Mouse (Mus musculus): ENCODE results near the gene Noc2l. TPM values are rescaled to one million over a fixed set of nuclear protein-coding genes. Genes with fewer than 3 reads are reported as not detected.

Gene Noc2l
- polyA plus RNA-seq (2015; fragmentation: Nextera tagmentation; extraction: Ambion mirVana), result 82.9 and 89.1 TPM in 2 replicates

DNA sequence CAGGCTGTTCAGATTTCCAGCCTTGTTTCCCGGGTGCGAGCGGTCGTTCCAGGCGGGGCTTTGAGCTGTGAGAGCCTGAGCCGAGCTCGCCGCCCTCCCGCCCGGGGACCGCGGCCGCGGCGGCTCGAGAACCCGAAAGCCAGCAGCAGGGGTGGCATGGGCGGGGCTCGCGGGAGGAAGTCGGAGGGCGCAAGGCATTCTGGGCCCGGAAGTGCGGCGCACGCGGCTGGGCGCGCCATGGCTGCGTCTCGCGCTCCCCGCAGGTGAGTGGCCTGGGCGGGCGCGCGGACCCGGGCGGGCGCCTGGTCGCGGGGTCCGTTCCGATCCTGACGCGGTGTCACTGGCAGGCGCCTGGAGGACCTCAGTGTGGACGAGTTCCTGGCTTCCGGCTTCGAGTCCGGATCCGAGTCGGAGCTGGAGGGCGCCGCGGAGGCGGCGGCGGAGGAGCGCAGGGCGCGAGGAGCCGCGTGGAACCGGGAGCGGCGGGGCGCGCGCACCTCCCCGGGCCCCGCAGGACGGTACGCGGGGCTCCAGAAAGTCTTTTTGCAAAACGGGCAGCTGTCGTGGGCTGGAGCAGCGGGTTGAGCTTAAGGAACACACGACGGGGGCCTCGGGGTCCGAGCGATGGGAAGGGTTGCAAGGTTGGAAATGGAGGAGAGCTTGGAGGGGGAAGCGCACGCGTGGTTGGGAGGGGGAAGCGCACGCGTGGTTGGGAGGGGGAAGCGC is at the start of gene Noc2l:
Noc2l (plus strand) TSS at position 203 of the 726 bp plus-strand sequence.
- DNase-seq (ENCODE audit: low spot score), result peak; percentile 93

GRCm38 (mm10) chr4:156188162-156188810 is 47.5 kb upstream of the Noc2l start:
- no peak for DNase-seq (ENCODE audit: low spot score)

DNA sequence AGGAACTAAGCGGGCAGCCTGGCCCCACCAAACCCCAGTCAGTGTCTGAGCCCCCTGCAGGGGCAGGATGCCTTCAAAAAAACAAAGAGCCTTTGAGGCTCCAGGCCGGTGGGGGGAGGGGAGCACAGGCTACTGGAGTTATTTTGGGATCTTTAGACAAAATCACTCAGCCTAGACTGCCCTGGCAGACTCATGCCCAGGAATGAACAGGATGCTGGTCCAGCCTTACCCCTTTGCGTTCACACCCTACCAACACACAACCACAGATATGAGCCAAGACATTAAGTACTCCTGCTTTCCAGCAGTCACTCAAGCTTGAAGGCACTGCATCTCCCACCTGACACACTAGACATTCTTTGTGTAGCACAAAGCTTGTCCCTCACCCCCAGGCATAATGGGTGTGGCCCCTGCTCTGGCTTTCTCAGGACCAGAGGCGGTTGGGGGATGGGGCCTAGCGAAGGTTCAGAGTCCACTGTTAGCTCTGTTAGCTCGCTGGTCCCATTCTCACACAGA is 46.9 kb upstream of the Noc2l start:
- DNase-seq (ENCODE audit: low spot score), result no peak

DNA sequence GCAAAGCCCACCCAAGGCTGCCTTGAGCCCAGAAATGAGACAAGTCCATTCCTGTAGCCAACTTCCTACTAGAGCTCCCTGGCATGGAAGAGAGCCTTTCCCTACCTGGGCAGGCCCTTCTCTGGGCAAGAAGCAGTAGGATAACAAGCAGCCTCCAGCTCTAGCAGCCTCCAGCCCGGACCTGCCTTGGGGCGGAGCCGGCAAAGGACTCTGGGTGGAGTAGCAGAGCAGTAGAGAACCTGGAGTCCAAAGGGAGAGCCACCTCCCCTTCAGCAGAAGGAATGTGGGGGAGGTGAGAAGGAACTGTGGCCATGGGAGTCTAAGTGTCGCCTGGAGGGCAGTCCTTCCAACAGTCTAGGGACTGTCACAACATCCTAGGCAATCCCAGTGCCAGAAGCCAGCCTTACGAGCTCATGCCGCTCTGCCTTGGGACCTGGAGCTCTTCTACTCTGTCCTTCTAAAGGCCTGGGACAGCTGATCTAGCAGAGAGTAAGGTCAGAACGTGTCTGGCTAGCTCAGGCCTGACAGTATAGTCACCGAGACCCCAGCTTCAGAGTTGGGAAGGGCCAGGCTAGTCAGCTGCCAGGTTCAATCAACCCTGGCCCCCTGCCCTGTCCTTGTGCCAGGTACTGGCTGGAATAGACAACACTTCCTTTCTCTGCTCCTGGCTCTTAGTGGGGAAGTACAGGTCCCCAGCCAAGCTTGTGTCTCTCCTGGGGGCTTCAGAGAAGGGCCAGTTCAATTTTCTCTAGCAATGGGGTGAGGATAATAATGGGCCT is 43.2 kb upstream of the Noc2l start:
- no peak for DNase-seq (ENCODE audit: low spot score)

DNA sequence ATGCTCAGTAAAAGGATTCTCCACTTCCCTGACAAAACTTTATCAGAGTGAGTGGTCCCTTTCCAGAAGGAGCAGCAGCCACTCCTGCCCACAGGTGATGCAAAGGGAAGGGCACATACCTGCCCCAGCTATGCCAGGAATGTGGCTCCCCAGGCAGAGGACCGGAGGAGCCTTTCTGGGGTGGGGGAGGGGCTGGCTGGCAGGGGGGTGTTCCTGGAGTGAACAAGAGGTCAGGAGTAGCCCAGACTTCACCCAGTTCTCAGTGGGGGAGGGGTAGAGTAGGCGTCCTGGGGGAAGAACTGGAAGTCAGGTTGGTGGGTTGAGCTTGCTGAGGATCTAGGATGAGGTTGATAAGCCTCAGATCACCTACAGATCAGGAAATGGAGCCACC is 42.6 kb upstream of the Noc2l start:
- no peak for DNase-seq (ENCODE audit: low spot score)

GRCm38 (mm10) chr4:156193906-156194305 is 41.9 kb upstream of the Noc2l start:
- no peak for DNase-seq (ENCODE audit: low spot score)

GRCm38 (mm10) chr4:156194346-156194745 is 41.5 kb upstream of the Noc2l start:
- DNase-seq (ENCODE audit: low spot score), result no peak

DNA sequence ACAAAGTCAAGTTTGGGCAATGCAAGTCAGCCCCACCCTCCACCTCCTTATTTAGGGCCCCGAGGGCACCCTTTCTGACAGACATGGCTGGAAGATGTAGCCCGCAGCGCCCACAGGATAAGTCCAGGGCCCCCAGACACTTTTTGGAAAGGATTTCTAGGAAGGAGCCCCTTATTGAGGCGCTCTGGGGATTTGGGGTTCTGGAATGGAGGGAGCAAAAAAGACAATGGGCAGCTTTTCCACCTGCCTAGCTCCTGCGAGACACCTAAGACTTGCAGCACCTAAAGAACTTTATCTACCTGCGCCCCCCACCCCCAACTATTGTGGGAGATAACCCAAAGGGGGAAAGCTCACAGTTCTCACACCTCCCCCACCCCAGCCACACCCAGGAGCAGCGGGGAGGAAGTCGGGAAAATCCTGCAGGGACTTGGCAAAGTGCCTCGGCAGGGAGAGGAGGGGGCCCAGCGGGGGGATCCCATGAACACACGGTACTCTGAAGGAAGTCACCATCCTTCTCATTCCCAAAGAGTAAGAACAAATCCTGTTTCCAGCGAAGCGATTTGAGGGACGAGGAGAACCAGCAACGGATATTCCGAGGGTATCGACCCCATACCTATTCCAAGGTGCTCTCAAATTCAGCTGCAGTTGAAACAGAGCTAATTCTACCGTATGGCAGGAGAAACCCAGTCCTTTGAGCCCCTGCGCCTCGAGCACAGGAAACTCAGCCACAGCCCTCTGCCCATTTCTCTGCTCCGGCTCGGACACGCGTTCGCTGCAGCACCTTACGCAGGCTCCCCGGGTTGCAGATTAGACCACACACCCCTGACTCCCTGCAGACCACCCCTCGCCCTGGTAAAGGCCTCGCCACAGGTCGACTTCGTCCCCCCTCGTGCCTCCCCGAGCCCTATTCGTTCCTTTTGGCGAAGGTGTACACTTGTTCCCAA is 39.6 kb upstream of the Noc2l start:
- peak; percentile 16 for DNase-seq (ENCODE audit: low spot score)

DNA sequence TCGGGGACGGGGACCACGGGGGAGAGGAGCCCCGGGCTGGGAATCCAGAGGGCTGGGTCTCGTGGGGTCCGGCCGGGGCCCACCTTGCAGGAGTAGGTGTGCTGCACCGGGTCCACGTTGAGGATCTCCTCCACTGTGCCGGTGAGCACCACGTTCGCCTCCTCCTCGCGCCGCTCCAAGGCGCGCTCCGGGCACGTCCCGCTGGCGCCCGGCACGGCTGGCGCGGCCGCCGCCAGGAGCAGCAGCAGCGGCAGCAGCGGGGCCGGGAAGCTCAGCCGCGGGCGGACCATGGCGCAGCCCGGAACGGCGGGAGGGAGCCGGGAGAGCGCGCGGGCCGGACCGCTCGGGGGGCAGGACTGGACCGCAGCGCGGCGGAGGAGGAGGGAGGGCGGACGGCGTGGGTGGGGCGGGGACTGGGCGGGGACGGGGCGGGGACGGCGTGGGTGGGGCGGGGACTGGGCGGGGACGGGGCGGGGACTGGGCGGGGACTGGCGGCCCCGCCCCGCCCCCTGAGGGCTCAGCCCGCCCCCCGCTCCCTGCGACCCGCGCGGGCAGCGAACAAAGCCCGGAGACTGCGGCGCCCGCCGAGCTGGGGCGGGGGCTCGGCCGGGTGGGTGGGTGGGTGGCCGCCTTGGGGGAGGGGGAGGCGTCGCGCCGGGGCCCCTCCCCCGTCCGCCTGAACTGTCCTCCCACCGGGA is 38.5 kb upstream of the Noc2l start, which contains the start of gene Agrn:
Agrn (minus strand) TSS at position 358 of the 698 bp plus-strand sequence.
- DNase-seq (ENCODE audit: low spot score), result peak; percentile 67

DNA sequence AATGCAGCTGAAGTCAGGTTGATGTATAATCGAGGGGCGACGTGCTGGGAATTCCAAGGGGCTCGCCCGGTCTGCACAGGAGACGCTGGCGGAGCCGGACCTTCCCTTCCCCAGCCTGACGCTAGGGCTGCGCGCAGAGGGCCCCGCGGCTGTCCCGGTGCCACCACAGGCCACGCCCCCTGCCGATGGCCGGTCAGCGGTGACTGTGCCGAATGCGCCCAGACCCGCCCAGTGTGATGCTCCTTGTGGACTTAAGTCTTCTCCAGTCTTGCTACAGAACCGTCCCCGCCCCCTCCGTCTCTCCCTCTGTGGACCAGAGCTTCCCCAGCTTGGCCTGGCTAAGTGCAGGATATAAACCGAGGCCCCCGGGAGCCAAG is 38.0 kb upstream of the Noc2l start:
- peak; percentile 54 for DNase-seq (ENCODE audit: low spot score)

DNA sequence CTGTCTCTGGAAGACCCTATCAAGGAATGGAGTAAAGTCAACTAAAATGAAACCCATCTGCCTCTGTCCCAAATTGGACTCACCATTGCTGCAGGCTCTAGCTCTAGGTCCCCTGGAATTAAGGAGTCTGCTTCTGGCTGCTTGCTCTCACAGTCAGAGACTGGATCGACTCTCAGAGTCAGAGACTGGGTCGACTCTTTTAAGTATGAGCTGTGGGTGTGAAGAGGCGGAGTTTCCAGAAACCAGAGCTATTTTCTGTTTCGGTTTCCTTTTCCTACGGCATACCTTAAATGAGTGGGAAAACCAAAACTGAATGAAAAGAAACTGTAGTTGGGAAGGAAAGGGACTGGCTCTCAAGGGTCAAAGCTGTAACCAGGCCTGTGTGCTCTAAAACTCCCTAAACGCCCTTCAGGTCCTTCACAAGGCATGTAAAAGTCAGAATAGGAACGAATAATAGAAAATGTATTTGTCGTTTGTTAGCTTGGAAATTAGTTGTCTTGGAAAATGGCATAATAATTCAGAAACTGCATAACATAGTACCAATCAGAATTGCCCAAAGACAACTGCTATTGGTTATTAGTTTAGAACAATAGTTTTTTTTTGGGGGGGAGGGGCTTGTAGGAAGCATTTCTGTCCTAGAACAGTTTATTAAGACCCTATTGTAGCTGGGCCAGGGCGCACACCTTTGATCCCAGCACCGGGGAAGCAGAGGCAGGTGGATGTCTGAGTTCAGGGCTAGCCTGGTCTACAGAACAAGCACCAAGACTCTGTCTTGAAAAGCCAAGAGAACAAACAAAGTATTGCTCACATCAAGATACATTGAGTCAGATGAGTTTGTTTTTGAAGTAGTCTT is 35.0 kb upstream of the Noc2l start, which contains the start of gene Isg15:
Isg15 (minus strand) TSS at position 196 of the 853 bp plus-strand sequence.
- peak; percentile 66 for DNase-seq (ENCODE audit: low spot score)

DNA sequence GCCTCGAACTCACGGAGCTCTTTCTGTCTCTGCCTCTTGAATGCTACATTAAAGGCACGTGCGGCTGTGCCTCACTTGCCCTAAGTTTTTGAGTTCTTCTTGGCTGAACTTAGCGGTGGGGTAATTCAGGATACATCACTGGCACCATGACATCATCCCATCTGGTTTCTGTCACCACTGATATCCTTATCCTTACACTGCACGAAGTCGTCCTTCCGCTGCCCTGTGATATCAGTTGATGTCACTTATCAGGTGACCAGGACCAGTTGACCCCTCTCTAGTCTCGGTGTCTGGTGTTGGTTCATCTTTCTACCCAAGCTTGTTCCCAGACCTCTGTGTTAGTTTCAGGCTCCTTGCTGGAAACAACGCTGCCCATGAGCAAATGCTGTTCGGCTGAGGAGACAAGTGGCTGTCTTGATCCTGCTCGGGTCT is 33.3 kb upstream of the Noc2l start:
- no peak for DNase-seq (ENCODE audit: low spot score)

DNA sequence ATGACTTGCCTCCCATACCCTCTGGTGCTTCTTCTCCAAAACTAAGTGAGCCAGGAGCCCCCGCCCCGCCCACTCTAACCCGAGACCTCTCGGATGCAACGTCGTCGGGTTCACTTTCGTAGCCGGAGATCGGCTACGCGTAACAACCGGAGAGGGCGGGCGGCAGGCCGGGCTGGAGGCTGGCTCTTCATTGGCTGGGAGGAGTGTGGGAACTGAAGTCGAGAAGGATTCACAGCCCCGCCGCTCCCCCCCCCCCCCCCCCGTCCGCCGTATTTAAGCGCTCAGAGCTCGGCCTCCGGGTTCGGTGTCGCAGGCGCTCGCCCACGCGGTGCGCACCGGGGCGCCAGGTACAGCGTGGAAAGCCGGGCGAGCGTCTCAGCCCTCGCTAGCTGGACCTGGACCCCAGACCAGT is 32.8 kb upstream of the Noc2l start, which contains the start of gene AW011738:
AW011738 (plus strand) TSS at position 304 of the 412 bp plus-strand sequence.
- DNase-seq (ENCODE audit: low spot score), result peak; percentile 86

DNA sequence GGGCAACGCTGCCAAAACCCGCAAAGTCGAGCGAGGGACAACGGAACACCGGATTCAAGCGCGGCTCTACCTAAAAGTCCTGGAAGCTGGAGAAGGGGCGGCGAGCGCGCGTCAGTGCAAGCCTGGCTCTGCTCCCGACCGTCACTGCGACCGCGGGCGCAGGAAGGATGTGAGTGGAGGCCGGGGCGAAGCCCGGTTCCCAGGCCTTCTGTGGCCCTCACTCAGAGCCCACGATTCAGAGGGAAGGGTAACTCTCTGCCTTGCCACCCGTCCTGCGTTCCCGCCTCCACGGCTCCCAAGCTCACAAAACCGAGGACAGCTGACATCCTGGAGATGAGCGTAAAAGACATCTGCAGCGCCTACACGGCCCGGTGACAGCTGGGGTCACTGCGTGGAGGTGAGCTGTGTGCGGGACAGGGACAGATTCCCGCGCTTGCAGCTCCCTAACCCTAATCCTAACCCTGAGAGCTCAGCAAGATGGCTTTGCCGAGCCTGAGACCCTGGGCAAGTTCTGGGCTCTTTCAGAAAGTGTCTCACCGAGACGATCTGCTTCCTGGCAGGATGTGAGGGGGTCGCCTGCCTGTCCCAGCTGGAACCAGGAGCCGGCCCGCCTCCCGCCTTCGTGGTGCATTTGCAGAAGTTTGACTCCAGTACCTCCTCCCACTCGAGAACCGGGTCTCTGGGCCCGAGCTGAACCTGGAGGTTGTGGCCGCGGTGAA is 32.2 kb upstream of the Noc2l start:
- peak; percentile 56 for DNase-seq (ENCODE audit: low spot score)

DNA sequence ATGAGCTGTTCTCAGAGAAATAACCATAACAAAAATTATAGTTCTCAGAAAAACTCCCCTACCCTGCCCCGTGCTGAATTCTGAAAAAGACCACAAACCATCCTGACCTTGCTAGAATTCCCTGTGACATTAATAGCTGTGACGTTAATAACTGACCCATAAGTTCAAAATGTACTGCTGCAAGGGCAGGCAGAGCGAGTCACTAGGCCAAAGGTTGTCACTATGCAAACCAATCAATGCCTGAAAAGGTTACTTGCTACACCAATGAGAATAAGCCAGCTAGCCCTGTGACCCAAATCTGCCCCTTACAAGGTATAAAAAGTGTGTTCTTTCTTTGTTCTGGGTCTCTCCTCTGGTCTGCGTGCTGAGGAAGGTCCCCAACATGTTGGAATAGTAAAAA is 26.9 kb upstream of the Noc2l start:
- no peak for DNase-seq (ENCODE audit: low spot score)

DNA sequence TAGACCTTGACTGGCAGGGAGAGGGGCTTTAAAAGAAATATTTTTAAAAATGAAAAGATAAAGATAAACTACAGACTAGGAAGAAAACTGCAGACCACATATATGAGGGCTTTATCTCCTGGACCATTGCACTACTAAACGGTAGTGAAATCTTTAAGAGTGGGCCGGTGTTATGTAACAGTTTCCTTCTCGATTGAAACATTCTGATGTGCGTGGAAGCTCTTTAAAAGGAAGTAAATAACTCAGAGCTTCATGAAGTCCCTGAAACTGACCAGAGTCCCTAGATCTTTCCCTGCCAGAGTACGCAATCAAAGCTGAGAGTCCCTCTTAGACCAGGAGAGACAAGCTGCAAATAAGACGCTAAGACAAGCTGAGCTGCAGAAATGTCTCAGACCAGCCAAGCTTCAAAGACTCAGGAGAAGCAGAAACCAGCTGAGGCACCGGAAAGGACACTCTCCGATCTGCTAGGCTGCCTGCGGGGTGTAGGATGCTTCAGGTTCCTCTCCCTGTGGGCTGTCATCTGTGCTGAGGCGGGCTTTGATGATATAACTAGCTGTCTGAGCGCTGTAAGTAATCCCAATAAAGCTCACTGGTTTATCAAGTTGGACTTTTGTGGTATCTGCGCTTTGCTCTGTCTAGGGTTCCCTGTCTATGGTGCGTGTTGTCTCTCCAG is 25.7 kb upstream of the Noc2l start:
- no peak for DNase-seq (ENCODE audit: low spot score)

DNA sequence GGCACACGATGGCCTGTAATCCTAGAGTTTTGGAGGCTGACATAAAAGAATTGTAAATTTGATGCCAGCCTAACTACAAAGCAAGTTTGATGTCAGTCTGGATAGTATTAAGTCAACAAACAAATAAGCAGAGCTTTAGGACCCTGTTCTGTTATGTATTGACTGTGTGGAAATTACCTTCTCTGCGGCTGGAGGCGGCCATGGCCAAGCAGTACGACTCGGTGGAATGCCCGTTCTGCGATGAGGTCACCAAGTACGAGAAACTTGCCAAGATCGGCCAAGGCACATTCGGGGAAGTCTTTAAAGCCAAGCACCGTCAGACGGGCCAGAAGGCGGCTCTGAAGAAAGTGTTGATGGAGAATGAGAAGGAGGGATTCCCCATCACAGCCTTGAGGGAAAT is 22.7 kb upstream of the Noc2l start:
- no peak for DNase-seq (ENCODE audit: low spot score)

DNA sequence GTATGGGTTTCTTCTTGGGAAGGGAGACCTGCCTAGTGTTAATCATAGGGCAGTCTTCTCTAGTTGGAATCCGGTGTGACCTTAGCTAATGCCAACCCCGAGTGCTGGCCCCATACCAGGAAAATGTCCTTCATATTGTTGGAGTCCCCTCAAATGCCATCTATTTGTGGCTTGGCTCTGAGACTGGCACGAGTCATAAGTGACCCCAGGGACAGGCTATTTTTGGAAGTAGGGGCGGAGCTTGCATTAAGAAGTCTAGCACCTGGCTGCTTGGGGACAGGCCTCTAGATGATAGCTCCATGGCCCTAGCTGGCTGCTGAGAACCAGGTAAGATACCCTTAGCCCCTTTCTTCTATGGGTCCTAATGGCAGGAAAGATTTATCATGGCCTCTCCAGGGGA is 20.2 kb upstream of the Noc2l start, which contains the start of gene Perm1:
Perm1 (plus strand) TSS at position 220 of the 400 bp plus-strand sequence.
- no peak for DNase-seq (ENCODE audit: low spot score)
